Mouse (Mus musculus) C2C12 (cell line): ENCODE measurements at regions not wholly inside any gene's neighbourhood (a gene's known extent, or its start where the extent isn't known, plus 50 kb on each side); places are given as distances from the start of the nearest gene placed in this dataset.

ENCODE experiments used
- CEBPB ChIP-seq: IDR thresholded peaks from one replicate; pipeline ENCODE4 v1.6.1; 2011; ENCODE audit warnings: low read depth, mild to moderate bottlenecking, control low read depth, moderate library complexity
- CTCF ChIP-seq: IDR thresholded peaks from one replicate; pipeline ENCODE4 v1.5.1; 2011; ENCODE audit not compliant: control insufficient read depth, insufficient read depth, insufficient read length
- FOSL1 ChIP-seq: IDR thresholded peaks from one replicate; pipeline ENCODE4 v1.8.0; 2011; ENCODE audit warnings: mild to moderate bottlenecking, low read length; ENCODE audit not compliant: poor library complexity, insufficient read depth, severe bottlenecking
- MAX ChIP-seq: IDR thresholded peaks from one replicate; pipeline ENCODE4 v1.6.1; 2011; ENCODE audit warnings: mild to moderate bottlenecking, control low read depth
- MYOG ChIP-seq: IDR thresholded peaks from one replicate; pipeline ENCODE4 v1.6.1; 2011; ENCODE audit not compliant: control insufficient read depth, insufficient read length; ENCODE audit errors: extremely low read depth
- USF1 ChIP-seq: IDR thresholded peaks from one replicate; pipeline ENCODE4 v1.6.1; 2011; ENCODE audit warnings: low read depth, mild to moderate bottlenecking, control low read depth, moderate library complexity

DNA sequence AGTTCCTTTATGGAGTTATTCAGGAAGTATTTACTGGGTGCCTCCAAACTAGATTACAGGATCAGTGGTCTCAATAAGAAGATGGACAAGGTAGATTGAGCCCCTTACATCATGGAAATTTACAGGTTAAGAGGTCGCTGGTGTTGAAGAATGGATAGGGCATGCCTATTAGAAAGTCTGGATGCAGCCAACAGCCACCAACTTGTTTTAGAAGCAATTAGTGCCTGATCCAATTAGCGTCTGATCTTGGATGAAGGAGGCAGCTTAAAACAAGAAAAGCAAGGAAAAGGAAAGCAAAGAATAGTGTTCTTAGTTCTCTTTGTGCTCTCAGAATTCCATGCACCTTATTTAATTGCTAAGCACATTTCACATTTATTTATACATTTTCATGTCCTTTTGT, 182.8 kb upstream of the Tsc22d2 start:
- TF ChIP-seq MAX: no peak
- TF ChIP-seq USF1: no peak
- no peak for TF ChIP-seq CTCF
- no peak for TF ChIP-seq FOSL1
- no peak for TF ChIP-seq MYOG
- TF ChIP-seq CEBPB: no peak
